10 mouse cellular contexts compared by ENCODE assay signal in genomic region chr5:141984322-141984721, GRCm38 (mm10).
DNase-seq lines count a peak whose midpoint lies in the region; ATAC-seq and TF ChIP-seq lines count a peak whose summit lies in the region.
"Had no signal": no experiment of that assay in that cellular context is flagged by ENCODE, and none has a peak within 500 bp of the region (broad histone marks: within the 10 kb centered on the region; RNA-seq: fewer than 3 reads in every experiment).

No protein-coding gene starts in this region.

- no peaks in the 10 kb centered on the region for H3K36me3 ChIP-seq in heart, postnatal 0 days (replicated peaks; ENCODE audit: control insufficient read depth, insufficient read depth, low read length)
- H3K36me3 ChIP-seq in liver, postnatal 0 days (replicated peaks; ENCODE audit: insufficient read depth, low read length) = no peaks in the 10 kb centered on the region
- H3K36me3 ChIP-seq: liver, embryonic 12.5 days; midbrain, embryonic 15.5 days had no signal

- H3K9ac ChIP-seq in heart, postnatal 0 days (replicated peaks; ENCODE audit: low read depth, low read length) = no peak overlapping the region
- H3K9ac ChIP-seq in liver, postnatal 0 days (replicated peaks) = no peak overlapping the region
- H3K9ac ChIP-seq: heart, embryonic 13.5 days; liver, embryonic 12.5 days; midbrain, embryonic 15.5 days had no signal

- H3K4me3 ChIP-seq in heart, postnatal 0 days (ENCODE audit: low read depth, low read length) = no peak overlapping the region
- no peak overlapping the region for H3K4me3 ChIP-seq in liver, postnatal 0 days (ENCODE audit: low read depth, low read length)
- H3K4me3 ChIP-seq: heart, embryonic 13.5 days; liver, embryonic 12.5 days; midbrain, embryonic 15.5 days had no signal

- H3K27me3 ChIP-seq in heart, postnatal 0 days (ENCODE audit: control insufficient read depth, insufficient read depth, low read length) = no peaks in the 10 kb centered on the region
- H3K27me3 ChIP-seq in liver, postnatal 0 days (ENCODE audit: insufficient read depth, low read length) = no peaks in the 10 kb centered on the region
- H3K27me3 ChIP-seq: heart, embryonic 13.5 days; liver, embryonic 12.5 days; midbrain, embryonic 15.5 days had no signal

- no peak for ATAC-seq in heart, postnatal 0 days (ENCODE audit: insufficient read depth, low read depth)
- no peak for ATAC-seq in liver, postnatal 0 days
- no peak for ATAC-seq in megakaryocyte progenitor cell, adult 5-6 weeks (replicated peaks; ENCODE audit: poor library complexity)
- ATAC-seq: liver, embryonic 12.5 days; midbrain, embryonic 15.5 days had no signal

- 78% methylated on average over 4 of the region's 4 CpGs for WGBS in heart, postnatal 0 days
- 68% methylated on average over 4 of the region's 4 CpGs for WGBS in liver, postnatal 0 days (ENCODE audit: insufficient replicate concordance)

- no peak for DNase-seq in heart, postnatal 0 days (ENCODE audit: low spot score)
- no peak for DNase-seq in heart, adult 11 months
- no peak for DNase-seq in liver, postnatal 0 days
- DNase-seq in liver (no peak), ES-CJ7 (ENCODE audit: low read depth, low spot score) (peak; percentile 52)
- DNase-seq in retina, postnatal 1 day = peak; percentile 29

- 0 out of 2 replicates have a peak, but pooled peaks have one; percentile 18 for TF ChIP-seq CTCF in heart, postnatal 0 days (IDR thresholded peaks at IDR 0.05; ENCODE audit: low read depth)
- 0 out of 2 replicates have a peak, but pooled peaks have one; percentile 1 for TF ChIP-seq CTCF in liver, postnatal 0 days (IDR thresholded peaks at IDR 0.05; ENCODE audit: low read depth)

- no peak overlapping the region for H3K4me2 ChIP-seq in heart, postnatal 0 days (ENCODE audit: low read depth, low read length)
- H3K4me2 ChIP-seq in liver, postnatal 0 days (ENCODE audit: low read depth, low read length) = no peak overlapping the region
- H3K4me2 ChIP-seq: heart, embryonic 13.5 days; liver, embryonic 12.5 days; midbrain, embryonic 15.5 days had no signal

- H3K27ac ChIP-seq in heart, postnatal 0 days (ENCODE audit: low read depth) = no peak overlapping the region
- H3K27ac ChIP-seq in liver, postnatal 0 days (ENCODE audit: low read depth) = no peak overlapping the region
- H3K27ac ChIP-seq: heart, embryonic 13.5 days; liver, embryonic 12.5 days; midbrain, embryonic 15.5 days had no signal

- no peaks in the 10 kb centered on the region for H3K9me3 ChIP-seq in heart, postnatal 0 days (replicated peaks; ENCODE audit: control insufficient read depth, low read length)
- H3K9me3 ChIP-seq in liver, postnatal 0 days (ENCODE audit: low read length) = no peaks in the 10 kb centered on the region
- H3K9me3 ChIP-seq: liver, embryonic 12.5 days; midbrain, embryonic 15.5 days had no signal

- no peak for TF ChIP-seq EP300 in heart, postnatal 0 days (IDR thresholded peaks at IDR 0.05; ENCODE audit: low read depth)
- TF ChIP-seq EP300 in liver, postnatal 0 days (IDR thresholded peaks at IDR 0.05; ENCODE audit: low read depth) = no peak

- H3K4me1 ChIP-seq in heart, postnatal 0 days (ENCODE audit: control insufficient read depth, insufficient read depth) = no peaks in the 10 kb centered on the region
- no peaks in the 10 kb centered on the region for H3K4me1 ChIP-seq in liver, postnatal 0 days (ENCODE audit: insufficient read depth)
- H3K4me1 ChIP-seq: heart, embryonic 13.5 days; liver, embryonic 12.5 days; midbrain, embryonic 15.5 days had no signal

Comparison
In these comparisons a context has a peak if more than half of its experiments do, and no peak if none do; other contexts are left out.
1. DNase-seq: peak in ES-CJ7 (single experiment) and retina, postnatal 1 day (single experiment); none in heart, postnatal 0 days (single experiment), heart, adult 11 months (single experiment), liver, postnatal 0 days (single experiment) and liver (single experiment).